Mouse (Mus musculus) brain, embryonic 14.5 days (tissue): ENCODE data around the gene Asb14.

ENCODE experiments used
- CTCF ChIP-seq: fragments of 200-500 bp; IDR thresholded peaks from 2 replicates; pipeline ENCODE4 v1.5.1; 2012; ENCODE audit warnings: inconsistent platforms, mild to moderate bottlenecking, moderate library complexity, borderline replicate concordance; ENCODE audit not compliant: insufficient read depth, insufficient read length; ENCODE audit errors: extremely low read depth
- POLR2A ChIP-seq: fragments of 200-500 bp; IDR thresholded peaks from 2 replicates; pipeline ENCODE4 v1.6.1; 2012; ENCODE audit warnings: mild to moderate bottlenecking, inconsistent platforms, borderline replicate concordance; ENCODE audit not compliant: poor library complexity, insufficient read depth, insufficient read length, severe bottlenecking; ENCODE audit errors: extremely low read depth

GRCm38 (mm10) chr14:26853053-26853452 is 41.3 kb upstream of the Asb14 start:
- TF ChIP-seq POLR2A (no peak), CTCF (no peak)
